Mouse (Mus musculus) heart, postnatal 10 days (tissue): ENCODE data around the gene Xrra1. TPM values are rescaled to one million over a fixed set of nuclear protein-coding genes. Genes with fewer than 3 reads are reported as not detected.

Source experiments
- total RNA-seq, 2 experiments: library from RNA; stranded (reverse); gene quantifications; 2 replicates each; pipeline ENCODE4 v1.2.3; 2021

The Xrra1 gene
- total RNA-seq, 2 experiments from 2014 or later = 0.10 TPM; not detected in 1

Other genes starting within 250 kb of the Xrra1 start
- 1 to 10 TPM; 3.1 to 3.5 TPM for gene Tpbgl, start 232.0 kb upstream of the Xrra1 start, total RNA-seq
- 1 to 10 TPM; 8.0 to 8.7 TPM for gene Slco2b1, start 147.8 kb upstream of the Xrra1 start, total RNA-seq
- under 1 TPM in 1 of 2 experiments, not detected in 1; 0.31 TPM for gene Olfr520, start 128.8 kb upstream of the Xrra1 start, total RNA-seq
- not detected for gene Olfr521, start 95.6 kb upstream of the Xrra1 start, total RNA-seq
- 1 to 10 TPM; 4.0 to 4.3 TPM for gene Neu3, start 30.7 kb upstream of the Xrra1 start, total RNA-seq
- gene Spcs2, start 4.3 kb downstream of the Xrra1 start, total RNA-seq = 10 to 100 TPM; 49.7 to 66.5 TPM
- gene Rnf169, start 121.3 kb downstream of the Xrra1 start, total RNA-seq = 10 to 100 TPM; 15.7 TPM
- not detected for gene Chrdl2, start 147.1 kb downstream of the Xrra1 start, total RNA-seq